Mouse (Mus musculus) spleen, postnatal 14 days (tissue): ENCODE data around the gene Tnr.

ENCODE experiments used
- DNase-seq, 2 experiments: peaks; one replicate each; pipeline ENCODE4 v3.0.0; 2021 to 2022; ENCODE audit warnings: low spot score in 2 of 2

Tnr gene

GRCm38 (mm10) chr1:159717016-159717415, 193.4 kb downstream of the Tnr start:
- DNase-seq: no peak

GRCm38 (mm10) chr1:159723733-159724132, 200.2 kb downstream of the Tnr start:
- DNase-seq: no peak

- no peak for DNase-seq
These were observed 205.7 kb downstream of the Tnr start for GRCm38 (mm10) chr1:159729270-159729669.

DNA sequence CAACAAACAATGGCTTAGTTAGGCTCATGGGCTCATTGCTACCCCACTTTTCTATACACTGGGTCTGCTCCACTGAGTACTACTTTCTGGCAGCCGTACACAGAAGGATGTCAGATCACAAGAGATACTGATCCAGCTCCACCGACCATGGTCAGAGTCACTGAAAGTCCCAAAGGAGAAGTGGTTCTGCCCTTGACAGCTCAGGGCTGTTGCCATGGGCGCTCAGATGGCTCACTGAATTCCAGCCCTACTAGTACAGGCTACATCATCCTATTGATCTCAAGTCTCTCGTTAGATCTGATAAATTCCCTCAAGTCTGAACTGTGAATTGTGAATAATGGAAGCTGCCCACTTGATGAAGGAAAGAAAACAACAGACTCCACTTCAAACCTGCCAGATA, 207.3 kb downstream of the Tnr start:
- DNase-seq: no peak

GRCm38 (mm10) chr1:159735099-159735498, 211.5 kb downstream of the Tnr start:
- no peak for DNase-seq

DNA sequence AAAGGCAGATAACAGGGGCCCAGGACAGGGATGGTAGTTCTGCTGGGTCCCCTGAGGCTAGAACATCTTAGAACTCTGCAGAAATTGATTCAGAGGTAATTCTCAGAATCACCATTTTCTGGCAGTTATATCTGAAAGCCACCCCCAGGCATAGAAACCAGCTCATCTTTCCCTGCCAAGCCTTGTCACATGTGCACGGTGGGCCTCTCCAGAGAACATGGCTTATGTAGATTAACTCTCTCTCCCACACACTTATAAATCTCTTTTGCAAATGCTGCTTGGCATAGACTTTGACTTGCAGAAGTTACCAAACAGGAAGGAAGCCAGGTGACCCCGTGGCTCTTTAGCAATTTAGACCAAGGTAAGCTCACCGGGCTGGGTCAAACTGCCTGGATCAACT, 215.9 kb downstream of the Tnr start:
- no peak for DNase-seq

DNA sequence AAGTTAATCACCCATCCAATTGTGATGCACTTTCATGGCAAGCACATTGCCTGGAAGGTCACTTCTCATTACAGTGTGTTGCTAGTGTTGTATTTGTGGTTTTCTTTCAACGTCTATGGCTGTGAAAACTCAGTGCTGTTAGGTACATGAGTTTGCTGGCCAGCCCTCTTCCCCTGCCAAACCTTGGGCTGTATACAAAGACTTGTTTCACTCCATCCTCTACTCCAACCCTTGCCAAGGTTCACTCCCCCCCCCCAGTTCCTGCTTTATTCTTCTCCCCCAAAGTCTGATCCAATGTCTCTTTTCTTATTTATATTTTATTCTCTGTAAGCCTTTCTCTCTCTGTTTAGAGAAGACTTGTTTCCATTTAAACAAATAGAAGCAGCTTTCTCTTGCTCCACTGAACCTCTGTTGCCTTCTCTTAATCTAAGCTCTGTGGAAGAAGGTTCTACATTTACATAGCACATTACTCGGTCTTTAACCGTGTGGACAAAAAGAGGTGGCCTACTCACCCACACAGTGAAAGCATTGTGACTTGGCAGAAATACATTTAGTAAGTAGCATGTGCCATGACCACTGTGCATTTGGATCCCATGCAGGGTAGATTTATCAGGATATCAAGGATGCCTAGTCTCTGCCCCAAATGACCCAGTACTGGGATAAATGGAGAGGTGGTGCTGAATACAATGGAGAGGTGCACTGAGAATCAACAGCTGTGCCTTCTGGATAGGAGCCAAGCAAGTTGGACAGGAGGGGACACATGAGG, 217.9 kb downstream of the Tnr start:
- no peak for DNase-seq

DNA sequence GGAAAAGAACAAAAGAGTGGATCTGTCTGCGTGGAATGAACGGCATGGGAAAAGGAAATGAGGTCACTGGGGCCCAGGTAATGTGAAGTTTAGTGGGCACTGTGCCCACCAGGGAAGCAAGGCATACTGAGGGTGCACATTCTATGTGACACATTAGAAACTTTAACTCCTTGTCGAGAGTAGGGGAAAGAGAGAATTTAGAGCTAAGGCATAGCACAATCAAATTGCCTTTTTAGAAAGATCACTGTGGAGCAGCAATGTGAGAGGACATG, 218.4 kb downstream of the Tnr start:
- no peak for DNase-seq

DNA sequence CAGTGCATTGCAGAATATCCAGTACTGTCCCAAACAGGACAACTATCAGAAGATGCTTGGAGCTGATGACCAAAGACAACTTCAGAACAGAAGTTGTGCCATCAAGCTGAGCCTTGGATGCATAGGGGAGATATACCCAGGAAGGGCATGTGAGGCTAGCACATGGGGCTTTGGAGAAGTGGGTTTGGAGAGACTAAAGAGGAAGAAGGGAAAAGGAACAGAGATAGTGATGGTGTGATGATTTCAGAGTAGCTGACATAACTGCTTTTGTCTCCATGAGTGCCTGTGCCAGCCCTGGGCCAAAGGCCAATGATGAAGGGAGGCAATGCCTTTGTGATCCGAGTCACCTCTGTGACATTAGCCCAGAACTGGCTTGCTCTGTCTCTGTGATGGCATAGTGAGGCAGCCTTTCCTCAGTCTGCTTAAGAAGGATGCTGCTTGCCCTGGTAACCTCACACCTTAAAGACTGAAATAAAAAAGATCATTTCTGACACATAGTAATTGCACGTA, 220.2 kb downstream of the Tnr start:
- no peak for DNase-seq

DNA sequence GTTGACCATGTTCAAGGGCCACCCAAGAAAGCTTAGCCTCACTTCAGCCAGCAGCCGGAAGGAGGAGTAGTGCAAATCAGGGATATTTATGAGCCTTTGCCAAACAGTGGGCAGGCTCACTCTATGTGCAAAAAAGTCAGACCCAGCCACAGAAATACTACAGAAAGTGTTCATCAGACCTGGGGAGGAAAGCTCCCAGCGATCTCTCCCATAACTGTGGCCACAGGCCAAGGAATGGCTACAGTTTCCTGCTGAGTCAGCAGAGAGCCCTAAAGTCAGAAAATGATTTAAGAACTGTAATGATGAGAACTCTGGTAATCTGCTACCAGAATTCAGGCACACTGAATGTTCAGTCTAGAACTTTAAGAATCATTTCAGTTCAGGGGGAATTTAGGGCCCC, 221.7 kb downstream of the Tnr start:
- DNase-seq: no peak

DNA sequence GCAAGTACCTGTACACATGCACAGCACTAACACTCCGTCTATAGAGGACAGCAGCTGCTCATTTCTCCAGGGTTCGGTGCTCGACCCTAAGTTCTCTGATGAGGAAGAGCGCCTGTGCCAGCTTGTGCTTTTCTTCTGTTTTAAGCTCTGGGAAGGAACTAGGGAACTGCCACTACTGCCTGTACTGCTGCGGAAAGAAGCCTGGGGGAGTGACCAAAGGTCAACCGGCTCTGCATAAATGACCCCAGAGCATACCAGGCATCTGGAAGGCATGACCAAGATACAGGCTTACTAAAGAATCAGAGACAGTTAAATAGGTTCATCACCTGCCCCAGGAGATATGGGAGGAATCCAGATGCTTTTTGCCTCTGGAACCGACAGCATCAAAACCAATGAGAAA, 224.4 kb downstream of the Tnr start:
- DNase-seq: no peak

- no peak for DNase-seq
These were observed 226.8 kb downstream of the Tnr start for GRCm38 (mm10) chr1:159750411-159750810.

DNA sequence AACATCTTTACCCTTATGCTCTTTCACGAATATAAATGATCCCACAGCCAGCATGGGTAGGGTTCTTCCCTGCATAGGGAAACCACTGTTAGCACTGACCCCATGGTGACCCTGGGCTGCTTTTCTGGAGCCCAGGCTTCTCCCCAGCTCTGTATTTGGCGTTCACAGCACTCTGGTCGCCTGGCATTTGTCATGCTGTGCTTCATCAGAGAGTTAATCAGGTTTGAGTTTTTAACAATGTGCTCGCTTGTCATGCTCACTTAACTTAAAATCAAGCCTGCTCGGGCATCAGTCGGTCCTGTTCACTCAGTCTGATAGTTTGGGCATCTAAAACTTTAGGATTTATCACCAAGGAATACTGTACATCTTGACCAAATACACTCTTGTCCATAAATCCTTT, 227.3 kb downstream of the Tnr start:
- no peak for DNase-seq

GRCm38 (mm10) chr1:159760970-159761369, 237.4 kb downstream of the Tnr start:
- DNase-seq: no peak

DNA sequence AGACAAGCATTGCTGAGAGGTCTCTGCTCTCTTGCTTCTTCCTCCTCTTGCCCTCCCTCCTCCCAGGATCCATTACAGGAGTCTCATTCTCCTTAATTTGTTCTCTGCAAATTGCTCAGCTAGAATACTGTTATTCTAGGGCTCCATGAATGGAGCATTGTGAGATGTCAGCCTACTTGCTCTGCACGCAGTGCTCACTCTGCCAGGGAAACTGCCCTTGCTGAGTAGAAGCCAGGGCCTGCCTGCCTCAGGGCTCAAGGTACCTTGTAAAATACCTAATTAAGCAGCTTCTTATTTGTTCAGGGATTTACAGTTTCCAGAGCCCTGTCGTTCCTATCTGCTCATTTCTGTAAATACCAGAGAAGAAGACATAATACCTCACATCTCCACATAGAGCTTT, 240.3 kb downstream of the Tnr start:
- DNase-seq: no peak

GRCm38 (mm10) chr1:159764897-159765296, 241.3 kb downstream of the Tnr start:
- no peak for DNase-seq

GRCm38 (mm10) chr1:159769948-159770347, 246.4 kb downstream of the Tnr start:
- DNase-seq: no peak

DNA sequence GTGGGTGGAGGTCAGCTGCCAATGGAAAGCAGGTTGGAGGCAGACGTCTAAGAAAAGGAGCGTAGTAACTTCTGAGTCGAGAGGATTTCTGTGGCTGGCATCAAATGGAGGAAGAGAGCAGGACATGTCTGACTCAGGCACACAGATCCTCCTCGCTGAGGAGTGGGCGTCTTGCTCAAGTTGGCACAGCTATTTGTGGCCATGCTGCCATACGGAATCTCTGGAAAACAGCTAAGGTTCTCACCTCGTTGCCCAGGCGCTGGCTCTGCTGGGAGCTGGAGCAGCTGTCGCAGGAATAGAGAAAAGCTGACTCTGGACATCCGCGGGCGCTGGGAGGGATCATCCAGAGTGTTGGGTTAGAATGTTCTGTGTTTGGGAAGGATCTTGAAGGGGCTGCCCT, 250.1 kb downstream of the Tnr start:
- no peak for DNase-seq

DNA sequence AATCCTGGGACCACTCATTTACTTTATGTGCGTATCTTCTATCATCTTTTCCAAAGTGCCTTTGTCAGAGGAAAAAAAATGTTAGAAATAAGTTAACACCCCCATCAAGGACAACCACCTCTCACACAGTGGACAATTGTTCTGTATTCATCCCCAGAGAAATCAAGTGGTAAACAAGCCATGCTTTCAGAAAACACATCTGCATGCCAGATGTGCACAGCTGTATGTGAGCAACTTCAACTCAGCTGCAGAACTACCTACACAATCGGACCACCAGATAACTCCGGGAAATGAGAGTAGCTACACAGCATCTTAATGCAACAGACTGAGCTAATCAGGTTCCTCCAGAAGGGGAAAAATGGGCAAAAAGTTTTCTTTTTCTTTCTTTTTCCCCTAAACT, 251.6 kb downstream of the Tnr start:
- no peak for DNase-seq

DNA sequence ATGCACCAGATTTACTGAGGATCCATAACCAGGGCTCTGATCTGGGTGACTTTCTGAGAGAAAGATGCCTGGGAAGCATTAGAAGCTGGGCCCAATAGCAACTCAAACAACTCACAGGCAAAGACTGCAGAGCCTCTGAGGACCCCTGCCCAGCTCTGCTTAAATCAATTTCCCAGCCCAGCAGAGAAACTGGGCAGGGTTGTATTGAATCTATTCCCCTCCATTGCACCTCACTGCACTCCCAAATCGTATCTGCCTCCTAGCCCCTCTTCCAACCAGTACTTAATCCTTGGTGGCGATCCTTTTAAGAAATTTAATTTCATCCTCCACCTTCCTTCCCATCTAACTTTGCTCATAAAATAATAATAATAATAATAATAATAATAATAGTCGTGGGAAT, 253.5 kb downstream of the Tnr start:
- no peak for DNase-seq

DNA sequence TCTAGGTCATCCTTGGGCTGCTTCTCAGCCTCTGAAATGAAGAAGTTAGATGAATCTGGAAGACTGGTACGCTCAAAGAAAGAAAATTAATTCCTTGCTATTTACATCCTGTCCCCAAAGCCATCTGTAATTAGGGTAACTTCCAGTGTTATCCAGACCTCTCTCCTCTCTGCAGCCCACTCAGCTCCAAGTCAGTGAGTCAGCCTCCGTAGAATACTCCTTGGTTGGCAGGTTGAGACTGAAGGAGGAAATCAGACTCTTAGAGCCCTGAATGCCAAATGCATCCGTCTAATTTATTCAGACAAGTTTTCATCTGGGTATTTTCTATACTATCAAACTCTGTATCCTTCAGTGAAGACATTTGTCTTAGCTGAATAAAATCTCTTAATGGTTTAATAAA, 255.9 kb downstream of the Tnr start:
- DNase-seq: no peak

GRCm38 (mm10) chr1:159783842-159784241, 260.3 kb downstream of the Tnr start:
- peak in 1 of 2 experiments; percentile 1 for DNase-seq

DNA sequence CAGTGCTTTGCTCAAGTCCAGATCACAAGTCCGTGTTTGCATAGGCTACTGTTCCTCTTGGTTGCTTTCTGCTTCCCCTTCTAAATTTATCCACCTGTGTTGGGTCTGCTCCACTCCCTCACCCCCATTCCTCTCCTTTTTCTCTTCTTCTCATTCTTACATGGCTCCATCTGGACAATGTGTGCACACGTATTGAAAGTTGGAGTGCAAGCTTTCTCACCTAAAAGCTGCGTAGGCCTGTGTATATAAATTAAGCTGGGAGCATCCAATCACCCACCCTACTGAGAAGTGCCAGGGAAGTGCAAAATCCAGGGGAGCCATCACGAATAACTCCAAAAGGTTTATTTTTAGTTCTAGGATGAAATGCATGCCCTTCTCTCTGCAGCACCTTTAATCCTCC, 264.7 kb downstream of the Tnr start:
- no peak for DNase-seq

- no peak for DNase-seq
These were observed 269.0 kb downstream of the Tnr start for GRCm38 (mm10) chr1:159792546-159792945.
